Mouse (Mus musculus): Measurements from ENCODE around the gene Cd27.
A peak's percentile ranks its signal among the peaks of the same experiment; 100 is the strongest.
"Not testable (repeated sequence)": the region's sequence is repeated elsewhere in the genome, so short reads cannot be mapped to it uniquely, and the experiment has no call there.

Cd27 gene

DNA sequence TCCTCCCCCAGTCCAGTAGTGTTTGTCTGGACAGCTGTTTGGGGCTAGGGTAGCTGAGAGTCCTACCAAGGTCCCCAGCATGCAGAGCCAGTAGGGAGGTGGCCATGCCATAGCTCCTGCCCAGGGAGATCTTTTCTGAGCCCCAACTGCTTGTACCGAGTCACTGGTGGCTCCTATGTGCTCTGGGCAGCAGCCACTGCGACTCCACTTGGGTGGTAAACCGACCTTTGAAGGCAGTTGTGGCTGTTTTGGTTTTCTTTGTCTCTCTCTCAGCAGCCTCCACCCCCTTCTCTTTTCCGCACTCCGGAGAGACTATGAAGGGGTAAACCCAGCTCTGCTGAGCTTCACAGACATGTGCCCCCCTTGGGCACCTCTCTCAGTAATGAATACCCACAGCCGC, at the start of gene Cd27:
Gene Cd27 (minus strand): TSS at position 229 of the 400 bp plus-strand sequence.
- no peak for DNase-seq (ENCODE audit: low read depth, low spot score)

DNA sequence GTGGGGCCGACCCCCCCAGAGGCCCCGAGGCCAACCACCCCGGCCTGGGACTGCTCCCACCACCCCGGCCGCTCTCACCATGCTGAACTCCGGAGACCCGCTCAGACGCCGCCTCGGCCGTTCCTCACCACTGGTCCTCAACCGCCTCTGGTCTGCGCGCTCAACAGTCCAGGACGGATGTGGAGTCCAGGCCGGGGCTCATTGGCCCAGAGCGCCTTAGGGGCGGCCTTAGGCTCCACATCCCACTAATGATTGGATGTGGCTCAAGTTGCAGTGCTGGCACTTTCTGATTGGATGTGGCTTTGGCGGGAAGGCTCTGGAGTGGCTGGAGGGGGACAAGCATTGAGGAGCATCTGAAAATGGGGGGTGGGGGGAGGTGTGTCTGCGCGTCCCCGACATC, 49.1 kb upstream of the Cd27 start, which contains the start of gene Tuba3a:
Gene Tuba3a (minus strand): TSS at position 153 of the 400 bp plus-strand sequence.
- no peak for DNase-seq (ENCODE audit: low read depth, low spot score)

DNA sequence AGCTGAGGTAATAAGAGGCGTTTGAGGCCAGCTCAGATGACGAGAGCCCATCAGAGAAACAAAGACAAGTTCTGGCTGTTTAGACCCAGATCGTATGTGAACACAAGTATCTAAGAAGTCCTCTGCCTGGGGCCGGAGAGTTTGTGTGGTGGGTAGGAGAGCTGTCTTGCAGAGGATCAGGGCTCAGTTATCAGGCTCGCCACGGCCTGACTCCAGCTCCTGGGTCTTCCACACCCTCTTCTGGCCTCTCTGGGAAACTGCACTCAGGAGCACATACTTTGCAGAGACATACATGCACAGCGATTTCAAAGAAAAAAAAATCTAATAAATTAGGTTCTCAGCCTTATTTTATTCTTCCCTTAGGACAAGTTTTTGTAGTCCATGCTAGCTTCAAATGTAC, 47.9 kb upstream of the Cd27 start:
- no peak for DNase-seq (ENCODE audit: low read depth, low spot score)

DNA sequence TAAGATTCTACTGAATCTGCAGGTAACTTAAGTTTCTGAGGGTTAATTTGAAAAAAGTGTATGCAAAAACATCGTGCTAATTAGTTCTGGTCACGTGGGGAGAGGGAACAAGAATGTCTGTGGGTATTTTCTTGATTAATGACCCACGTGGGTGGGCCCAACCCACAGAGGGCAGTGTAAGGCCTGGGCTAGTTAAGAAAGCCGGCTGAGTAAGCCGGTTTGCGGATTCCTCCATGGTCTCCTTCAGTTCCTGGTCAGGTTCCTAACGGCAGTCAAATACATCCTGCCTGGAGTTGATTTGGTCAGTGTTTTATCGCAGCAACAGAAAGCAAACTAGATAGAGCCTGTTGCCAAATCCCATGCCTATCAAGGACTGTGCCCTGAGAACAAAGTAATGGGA, 47.4 kb upstream of the Cd27 start:
- DNase-seq (ENCODE audit: low read depth, low spot score) = no peak

DNA sequence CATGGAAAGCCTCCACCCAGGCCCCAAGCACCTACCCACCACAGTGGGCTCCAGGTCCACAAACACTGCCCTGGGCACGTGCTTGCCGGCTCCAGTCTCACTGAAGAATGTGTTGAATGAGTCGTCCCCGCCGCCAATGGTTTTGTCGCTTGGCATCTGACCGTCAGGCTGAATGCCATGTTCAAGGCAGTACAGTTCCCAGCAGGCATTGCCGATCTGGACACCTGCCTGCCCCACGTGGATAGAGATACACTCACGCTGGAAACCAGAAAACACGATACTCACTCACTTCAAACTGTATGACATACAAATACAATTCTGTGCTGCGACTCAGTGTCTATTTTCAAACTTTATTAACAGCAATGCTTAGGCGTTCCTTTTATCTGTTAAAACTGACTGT, 45.9 kb upstream of the Cd27 start:
- not testable (repeated sequence) for DNase-seq (ENCODE audit: low read depth, low spot score)

DNA sequence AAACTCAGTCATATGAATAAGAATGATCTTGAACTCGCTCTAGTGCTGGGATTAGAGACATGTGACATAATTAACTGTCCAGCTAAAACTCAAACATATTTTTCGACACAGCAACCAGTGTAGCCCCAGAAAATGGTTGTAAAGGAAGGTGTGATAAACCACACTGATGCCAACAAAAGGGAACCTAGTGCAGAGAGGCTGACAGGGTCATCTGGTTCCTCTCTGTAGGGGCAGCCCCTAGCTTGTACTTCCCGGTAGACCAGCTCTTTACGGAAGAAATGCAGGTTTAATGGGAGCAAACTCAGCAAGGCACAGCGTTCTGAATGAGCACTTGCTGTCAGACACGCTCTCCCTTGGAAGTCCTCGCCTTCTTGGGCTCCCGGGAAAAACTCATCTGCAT, 42.9 kb upstream of the Cd27 start:
- no peak for DNase-seq (ENCODE audit: low read depth, low spot score)

DNA sequence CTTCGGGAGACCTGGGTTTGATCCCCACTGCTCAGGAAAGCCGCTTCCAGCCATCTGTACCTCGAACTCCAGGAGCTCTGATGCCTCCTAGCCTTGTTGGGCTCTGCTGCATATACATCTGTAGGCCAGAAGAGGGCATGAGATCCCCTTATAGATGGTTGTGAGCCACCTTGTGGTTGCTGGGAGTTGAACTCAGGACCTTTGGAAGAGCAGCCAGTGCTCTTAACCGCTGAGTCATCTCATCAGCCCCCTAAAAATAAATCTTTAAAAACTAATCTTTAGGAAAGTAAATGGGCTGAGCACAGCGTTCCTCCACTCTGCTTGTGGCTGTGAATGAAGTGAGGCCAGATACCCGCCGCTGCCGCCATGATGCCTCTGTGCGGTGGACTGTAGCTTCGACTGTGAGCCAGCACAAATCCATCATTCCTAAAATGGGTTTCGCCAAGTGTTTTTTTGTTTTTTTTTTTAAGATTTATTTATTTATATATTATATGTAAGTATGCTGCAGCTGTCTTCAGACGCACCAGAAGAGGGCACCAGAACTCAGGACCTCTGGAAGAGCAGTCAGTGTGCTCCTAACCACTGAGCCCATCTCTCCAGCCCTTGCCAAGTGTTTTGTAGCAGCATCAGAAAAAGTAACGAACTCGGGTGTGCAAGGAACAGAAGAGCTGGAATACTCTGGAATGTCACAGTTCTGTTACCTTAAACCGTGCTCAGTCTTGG, 38.2 kb upstream of the Cd27 start:
- peak; percentile 45 for DNase-seq (ENCODE audit: low read depth, low spot score)

DNA sequence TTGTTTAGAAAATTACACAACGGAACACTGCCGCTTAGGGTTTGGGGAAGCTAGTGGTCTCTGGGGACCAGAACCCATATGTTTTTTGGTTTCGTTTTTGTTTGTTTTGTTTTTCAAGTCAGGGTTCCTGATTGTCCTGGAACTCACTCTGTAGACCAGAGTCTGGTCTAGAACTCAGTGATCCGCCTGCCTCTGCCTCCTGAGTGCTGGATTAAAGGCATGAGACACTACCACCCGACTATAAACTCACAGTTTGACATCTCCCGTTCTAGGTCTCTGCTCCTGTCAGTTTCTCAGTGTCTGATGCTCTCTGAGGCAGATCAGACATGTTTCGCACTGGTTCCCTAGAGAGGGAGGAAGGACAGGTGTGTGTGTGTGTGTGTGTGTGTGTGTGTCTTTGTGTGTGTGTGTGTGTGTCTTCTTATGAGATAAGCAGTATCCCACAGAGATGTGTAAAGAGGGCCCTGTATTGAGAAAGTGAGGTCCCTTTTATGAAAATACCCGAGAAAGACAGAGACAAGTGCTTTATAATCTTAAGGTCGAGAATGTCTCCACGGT, 35.5 kb upstream of the Cd27 start:
- no peak for DNase-seq (ENCODE audit: low read depth, low spot score)

DNA sequence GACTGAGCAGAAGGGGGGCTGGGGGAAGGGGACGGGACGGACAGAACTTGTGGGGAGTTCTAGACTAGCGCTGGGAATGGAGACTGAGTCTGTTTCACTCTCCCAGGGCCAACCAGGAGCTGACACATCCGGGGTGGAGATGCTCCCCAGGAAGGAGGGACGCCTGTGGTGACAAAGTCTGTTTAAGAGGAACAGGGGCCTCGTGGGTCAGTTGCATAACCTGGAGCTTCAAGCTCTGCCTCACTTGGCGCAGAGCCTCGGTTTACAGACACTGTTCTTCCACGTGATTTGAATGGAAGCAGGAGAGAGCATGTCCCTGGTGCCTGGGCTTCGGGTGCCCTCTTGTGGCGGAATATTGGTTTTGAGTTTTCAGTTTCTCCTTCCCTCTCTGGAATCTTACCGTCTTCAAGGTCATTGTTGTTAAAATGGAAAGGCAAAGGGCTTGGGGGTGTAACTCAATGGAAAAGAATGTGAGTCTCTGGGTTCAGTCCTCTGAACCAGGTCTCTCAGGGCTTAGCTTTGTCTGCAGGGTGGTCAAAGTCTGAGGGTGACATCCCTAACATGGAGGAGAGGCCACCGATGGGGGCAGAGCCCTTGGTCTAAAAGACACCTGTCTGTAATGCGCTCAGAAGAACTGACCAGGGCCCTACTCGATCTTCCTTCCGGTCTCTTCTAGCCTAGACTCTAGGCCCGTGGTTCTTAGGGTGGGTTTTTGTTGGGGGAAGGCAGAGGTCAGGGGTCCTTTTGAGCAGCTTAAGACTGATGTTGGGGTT, 34.8 kb upstream of the Cd27 start:
- peak; percentile 88 for DNase-seq (ENCODE audit: low read depth, low spot score)

DNA sequence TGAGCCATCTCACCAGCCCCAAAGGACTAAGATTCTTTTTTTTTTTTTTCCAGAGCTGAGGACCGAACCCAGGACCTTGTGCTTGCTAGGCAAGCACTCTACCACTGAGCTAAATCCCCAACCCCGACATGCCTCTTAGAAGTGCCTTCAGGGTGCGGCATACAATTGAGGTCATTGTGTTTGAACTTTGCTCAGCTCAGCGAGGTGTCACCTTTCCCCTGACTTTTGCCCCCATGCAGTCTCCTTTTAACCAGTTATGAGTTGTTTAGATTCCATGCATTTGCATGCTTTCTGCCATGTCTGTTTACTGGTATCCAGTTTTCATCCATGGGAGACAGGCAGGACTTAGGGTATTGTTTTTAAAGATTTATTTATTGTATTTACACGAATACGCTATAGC, 32.0 kb upstream of the Cd27 start:
- DNase-seq (ENCODE audit: low read depth, low spot score) = no peak

DNA sequence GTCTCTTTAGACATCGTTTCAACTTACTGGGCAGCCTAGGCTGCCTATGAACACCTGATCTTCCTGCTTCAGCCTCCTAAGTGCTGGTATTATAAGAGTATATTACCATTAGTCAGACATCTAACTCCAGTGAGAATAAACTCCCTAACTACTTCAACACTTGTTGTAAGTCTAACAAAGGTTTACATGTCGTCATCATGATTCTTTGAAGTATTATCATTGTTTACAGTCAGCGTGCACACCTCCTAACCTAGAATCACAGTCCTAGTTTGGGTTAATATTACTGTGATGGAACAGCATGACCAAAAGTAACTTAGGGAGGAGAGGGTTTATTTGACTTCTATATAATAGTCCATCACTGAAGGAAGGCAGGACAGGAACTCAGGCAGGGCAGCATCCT, 30.7 kb upstream of the Cd27 start:
- DNase-seq (ENCODE audit: low read depth, low spot score) = no peak

DNA sequence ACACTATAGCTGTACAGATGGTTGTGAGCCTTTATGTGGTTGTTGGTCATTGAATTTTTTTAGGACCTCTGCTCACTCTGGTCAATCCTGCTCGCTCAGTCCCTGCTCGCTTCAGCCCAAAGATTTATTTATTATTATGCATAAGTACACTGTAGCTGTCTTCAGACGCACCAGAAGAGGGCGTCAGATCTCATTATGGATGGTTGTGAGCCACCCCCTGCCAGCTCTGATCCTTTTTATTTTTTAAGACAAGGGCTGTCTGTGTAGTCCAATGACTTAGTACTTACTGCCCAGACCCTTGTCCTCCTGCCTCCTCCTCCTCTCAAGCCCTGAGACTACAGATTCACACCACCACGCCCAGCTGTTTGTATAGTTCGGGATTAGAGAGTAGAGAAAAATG, 29.8 kb upstream of the Cd27 start:
- not testable (repeated sequence) for DNase-seq (ENCODE audit: low read depth, low spot score)

DNA sequence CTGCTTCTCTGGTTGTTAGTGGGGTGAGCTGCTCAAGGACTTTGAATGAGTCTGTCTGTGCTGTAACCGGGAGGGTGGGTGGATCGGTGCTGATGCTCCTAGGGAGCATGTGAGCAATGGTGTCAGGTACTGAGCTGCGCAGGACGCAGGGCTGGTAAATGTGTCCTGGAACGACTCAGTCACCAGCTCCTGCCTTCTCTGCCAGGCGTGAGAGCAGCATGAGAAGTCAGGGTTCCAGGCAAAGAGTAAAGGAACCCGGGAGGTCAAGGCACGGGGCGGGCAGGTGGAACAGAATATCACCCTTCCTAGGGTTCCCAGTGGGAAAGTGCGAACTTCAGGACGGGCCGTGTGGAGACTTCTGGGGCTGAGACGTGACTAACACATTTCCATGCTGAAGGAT, 29.3 kb upstream of the Cd27 start:
- DNase-seq (ENCODE audit: low read depth, low spot score) = no peak

DNA sequence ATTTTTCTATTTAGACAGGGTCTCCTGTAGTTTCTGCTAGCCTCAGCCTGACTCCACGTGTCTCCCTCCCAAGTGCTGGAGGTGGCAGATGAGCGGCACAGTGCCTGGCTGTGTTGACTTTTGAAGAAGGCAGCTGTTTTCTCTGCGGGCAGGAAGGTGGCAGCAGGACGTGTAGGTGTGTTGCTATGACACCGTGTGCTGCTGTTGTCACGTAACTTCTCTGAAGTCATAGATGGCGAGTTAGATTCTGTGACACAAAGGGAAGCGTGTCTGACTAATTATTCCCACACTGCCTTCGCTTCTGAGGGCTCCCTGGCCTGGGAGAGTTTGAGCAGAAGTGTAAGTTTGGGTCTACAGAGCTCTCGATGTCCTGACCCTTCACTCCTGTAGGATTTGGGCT, 28.4 kb upstream of the Cd27 start:
- no peak for DNase-seq (ENCODE audit: low read depth, low spot score)

DNA sequence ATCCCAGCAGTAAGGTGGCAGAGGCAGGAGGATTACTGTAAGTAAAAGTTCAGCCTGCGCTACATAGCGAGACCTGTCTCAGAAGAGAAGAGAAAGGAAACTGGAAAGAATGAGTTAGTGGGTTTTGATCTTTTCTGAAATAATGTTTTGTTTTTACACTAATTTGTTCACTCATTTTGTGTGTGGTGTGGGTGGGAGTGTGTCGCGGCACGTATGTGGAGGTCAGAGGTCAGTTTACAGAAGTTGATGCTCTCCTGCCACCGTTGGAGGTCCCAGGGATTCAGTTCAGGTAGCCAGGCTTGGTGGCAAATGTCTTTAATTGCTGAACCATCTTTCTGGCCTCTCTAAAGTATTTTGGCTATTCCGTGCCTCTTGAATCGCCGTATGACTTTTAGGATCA, 27.4 kb upstream of the Cd27 start:
- DNase-seq (ENCODE audit: low read depth, low spot score) = no peak

DNA sequence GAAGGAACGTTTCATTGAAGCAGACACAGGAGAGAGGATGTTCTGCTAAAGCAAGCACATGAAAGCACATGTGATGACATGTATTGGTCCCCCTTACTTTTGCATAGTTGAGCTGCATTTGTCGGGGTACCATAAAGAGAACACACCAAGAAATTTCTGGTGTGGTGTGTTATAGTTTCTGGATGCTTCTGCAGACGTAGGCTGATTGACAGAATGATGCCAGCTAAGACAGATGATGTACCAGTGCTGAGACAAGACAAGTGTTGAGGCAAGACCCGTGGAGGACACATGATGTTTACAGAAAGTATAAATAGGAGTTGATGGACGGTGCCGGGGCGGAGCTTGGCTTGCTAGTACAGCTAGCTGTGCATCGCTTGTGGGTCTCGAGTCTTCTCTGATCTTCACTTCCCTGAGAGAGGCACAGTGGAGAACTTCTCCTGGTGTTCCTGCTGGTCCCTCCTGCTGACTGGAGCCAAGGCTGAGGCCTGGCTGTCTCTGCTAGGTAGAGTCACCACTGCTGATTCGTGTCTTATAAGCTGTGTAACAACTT, 23.3 kb upstream of the Cd27 start:
- DNase-seq (ENCODE audit: low read depth, low spot score) = no peak

DNA sequence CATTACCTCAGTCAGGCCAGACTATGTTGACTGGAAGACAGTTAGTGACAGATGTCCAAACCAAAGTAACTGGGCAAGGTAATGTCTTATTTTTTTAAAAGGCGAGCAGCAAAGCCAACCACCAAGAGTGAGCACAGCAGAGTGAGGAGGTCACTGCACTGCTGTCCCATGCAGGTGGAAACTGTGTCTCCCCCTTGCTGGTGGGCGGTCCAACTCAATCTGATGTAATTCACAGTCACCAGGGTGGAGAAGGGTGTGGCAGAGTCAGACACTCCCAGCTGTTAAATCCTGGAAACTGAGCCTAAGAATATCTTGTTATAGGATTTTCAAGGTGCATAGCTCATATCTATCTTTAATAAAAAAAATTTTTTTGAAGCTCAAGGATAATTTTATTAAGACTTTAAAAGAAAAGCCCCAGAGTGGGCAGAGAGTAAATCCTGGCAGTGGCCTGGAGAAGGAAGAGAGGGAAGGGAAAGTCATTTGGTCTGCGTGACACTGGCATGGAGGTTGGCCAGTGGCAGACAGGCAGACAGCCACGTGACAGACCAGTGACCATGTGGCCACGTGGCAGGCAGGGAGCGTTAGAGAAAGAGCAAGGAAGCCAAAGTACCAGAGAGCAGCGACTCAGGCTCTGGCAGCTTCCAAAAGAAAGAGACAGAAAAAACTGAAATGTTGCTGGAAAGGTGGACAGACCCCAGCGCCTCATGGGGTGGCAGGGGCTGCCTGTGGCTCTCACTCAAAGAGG, 19.6 kb upstream of the Cd27 start:
- no peak for DNase-seq (ENCODE audit: low read depth, low spot score)

DNA sequence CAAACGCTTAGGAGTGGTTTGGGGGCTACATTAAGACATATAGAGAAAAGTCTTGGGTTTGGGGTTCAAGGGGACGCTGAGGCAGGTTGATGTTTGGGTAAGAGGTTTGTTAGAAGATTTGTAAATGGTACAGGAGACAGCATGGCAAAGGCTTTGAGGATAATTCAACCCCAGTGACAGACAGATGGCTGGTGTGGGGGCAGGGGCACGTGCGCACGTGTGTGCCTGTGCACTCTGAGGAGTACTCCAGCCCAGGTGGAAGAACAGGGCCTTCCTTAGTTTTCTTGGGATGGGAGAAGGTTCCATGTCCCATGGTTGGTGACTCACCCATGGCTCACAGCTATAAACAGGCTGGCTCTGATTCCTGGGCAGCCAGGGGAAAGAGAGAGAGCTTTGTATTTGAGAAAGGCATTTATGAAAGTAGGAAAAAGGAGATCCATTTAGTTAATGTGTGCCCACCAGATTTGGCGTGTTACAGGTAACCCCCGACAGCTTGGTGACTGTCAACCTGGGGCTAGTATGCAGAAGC, 18.8 kb upstream of the Cd27 start:
- DNase-seq (ENCODE audit: low read depth, low spot score) = no peak

DNA sequence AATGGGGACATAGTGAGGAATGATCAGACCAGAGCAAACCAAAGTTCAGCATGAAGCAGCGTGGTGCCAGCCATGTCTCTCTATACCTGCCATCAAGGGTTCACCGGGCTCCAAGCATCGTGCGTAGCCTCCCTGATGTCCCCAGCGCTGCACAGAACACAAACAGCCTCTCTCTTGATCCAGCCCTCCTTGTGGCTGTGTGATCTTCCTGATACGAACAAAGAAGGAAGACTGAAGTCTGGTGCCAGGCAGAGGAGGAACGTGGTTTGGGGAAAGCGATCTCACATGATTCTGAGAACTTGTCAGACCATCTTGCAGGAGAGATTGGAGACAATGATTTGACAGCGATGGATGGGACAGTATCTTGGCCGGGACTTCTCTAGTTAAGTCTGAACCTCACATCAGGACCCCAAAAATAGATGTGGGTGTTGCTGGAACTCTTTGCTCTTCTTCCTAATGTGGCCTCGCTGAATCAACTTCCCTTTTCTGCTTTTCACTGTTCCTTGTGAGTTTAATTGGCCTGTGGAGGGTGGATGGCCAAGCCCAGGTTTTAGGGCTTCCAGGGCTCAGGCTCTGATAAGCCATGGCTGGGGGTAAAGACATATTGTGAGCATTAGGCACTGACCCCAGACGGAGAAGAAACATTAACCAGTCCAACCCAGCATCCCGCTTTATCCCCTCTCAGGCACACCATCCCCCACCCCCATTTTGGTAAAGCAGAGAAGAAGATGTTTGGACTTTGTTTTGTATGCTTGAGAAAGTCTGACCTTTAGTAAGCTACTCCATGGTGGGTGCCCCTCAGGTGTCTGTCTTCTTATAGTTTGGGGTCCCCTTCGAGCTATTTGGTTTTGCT, 17.3 kb upstream of the Cd27 start:
- DNase-seq (ENCODE audit: low read depth, low spot score) = no peak

DNA sequence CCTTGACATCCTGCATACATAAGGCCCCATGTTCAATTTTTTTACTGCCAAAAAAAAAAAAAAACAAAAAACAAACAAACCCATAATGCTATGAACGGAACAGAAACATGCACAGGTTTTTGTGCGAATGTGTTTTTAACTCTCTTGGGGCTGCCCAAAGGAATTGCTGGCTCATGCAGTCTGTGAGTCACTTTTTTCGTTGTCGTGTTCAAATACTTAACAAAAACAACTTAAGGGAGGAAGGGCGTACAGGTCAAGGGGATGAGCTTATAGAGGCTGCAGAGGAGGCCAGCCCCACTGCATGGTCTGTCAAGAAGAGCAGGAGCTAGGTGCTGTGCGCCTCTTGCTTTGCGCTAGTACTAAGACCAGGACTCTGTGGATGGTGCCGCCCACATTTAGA, 15.9 kb upstream of the Cd27 start:
- no peak for DNase-seq (ENCODE audit: low read depth, low spot score)

DNA sequence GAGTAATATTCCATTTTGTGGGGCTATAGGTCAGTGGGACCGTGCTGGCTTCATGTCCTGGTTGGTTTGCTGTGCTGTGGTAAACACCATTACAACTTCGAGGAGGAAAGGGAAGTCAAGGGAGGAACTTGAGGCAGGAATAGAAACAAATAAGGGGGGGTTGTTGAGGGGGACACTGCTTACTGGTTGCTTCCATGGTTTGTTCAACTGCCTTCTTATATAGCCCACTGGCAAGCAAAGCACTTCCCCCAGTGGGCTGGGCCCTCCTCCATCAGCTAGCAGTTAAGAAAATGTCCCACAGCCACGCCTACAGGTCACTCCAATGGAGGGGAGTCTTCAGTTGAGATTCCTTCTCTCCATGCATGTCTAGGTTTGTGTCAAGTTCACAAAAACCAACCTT, 15.5 kb upstream of the Cd27 start:
- DNase-seq (ENCODE audit: low read depth, low spot score) = no peak
